Mouse (Mus musculus) G1E (cell line): ENCODE results near the gene Tstd3.

Experiments used
- CTCF ChIP-seq: IDR thresholded peaks from 2 replicates; pipeline ENCODE4 v1.5.1; 2012; ENCODE audit warnings: low read depth, low read length, inconsistent platforms, mixed read lengths
- GATA2 ChIP-seq: IDR thresholded peaks from 2 replicates; pipeline ENCODE4 v1.6.1; 2012; ENCODE audit warnings: low read depth, low read length, inconsistent platforms, borderline replicate concordance
- POLR2AphosphoS5 ChIP-seq: IDR thresholded peaks from 2 replicates; pipeline ENCODE4 v1.6.1; 2012; ENCODE audit warnings: low read depth, low read length, inconsistent platforms; ENCODE audit not compliant: insufficient replicate concordance
- TAL1 ChIP-seq: conservative IDR thresholded peaks from 2 replicates; pipeline ENCODE4 v1.6.1; 2012; ENCODE audit warnings: low read depth, low read length, inconsistent platforms, mixed read lengths

DNA sequence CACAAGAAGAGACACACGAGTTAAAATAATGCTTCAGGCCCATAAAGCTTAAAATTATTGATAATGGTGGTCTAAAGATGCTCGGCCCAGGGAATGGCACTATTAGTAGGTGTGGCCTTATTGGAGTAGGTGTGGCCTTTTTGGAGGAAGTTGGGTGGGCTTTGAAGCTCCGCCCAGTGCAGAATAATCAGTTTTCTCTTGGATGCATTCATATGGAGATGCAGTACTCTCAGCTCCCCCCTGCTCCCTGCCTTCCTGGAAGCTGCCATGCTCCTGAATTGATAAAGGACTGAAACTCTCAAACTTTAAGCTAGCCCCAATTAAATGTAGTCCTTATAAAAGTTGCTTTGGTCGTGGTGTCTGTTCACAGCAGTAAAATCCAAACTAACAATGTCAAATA, 3.2 kb downstream of the Tstd3 start:
- TF ChIP-seq CTCF (no peak), GATA2 (no peak), POLR2AphosphoS5 (no peak), TAL1 (no peak)
